Mouse (Mus musculus): Measurements from ENCODE around the gene Rars.
A peak's percentile ranks its signal among the peaks of the same experiment; 100 is the strongest.

Rars gene

GRCm38 (mm10) chr11:35769746-35770437 is 64.4 kb downstream of the Rars start:
- Histone ChIP-seq H3K9me3 (ENCODE audit: low read length) (no peaks in the 10 kb centered on the region), H3K4me1 (replicated peaks; ENCODE audit: low read depth, low read length) (peaks cover 51% of the 10 kb centered on the region), H3K27me3 (ENCODE audit: insufficient read depth, low read length) (peaks cover 4% of the 10 kb centered on the region), H3K4me3 (replicated peaks; ENCODE audit: low read length) (peak overlapping the region; percentile 96), H3K36me3 (ENCODE audit: insufficient read depth, low read length) (peaks cover 18% of the 10 kb centered on the region)
- TF ChIP-seq NANOG (IDR thresholded peaks at IDR 0.05; ENCODE audit: borderline replicate concordance, low read length) = no peak

- no peaks in the 10 kb centered on the region for H3K9me3 ChIP-seq (ENCODE audit: low read length)
- peaks cover 4% of the 10 kb centered on the region for H3K27me3 ChIP-seq (ENCODE audit: insufficient read depth, low read length)
- TF ChIP-seq CTCF (conservative IDR thresholded peaks at IDR 0.05; ENCODE audit: low read length) (no peak), NANOG (IDR thresholded peaks at IDR 0.05; ENCODE audit: borderline replicate concordance, low read length) (peak; percentile 10; the same call in 1 of the 2 replicates)
- H3K36me3 ChIP-seq (ENCODE audit: insufficient read depth, low read length) = peaks cover 18% of the 10 kb centered on the region
- peak within 1 kb of the TSS; percentile 96 for H3K4me3 ChIP-seq (replicated peaks; ENCODE audit: low read length)
- H3K4me1 ChIP-seq (replicated peaks; ENCODE audit: low read depth, low read length) = peaks cover 51% of the 10 kb centered on the region
These were observed 65.0 kb downstream of the Rars start, which contains the start of gene Pank3 for GRCm38 (mm10) chr11:35769188-35769745. Pank3 (plus strand) TSS chr11:35769484.

- TF ChIP-seq POU5F1 (IDR thresholded peaks at IDR 0.05; ENCODE audit: borderline replicate concordance, low read length) (no peak), NANOG (IDR thresholded peaks at IDR 0.05; ENCODE audit: borderline replicate concordance, low read length) (no peak), CTCF (conservative IDR thresholded peaks at IDR 0.05; ENCODE audit: low read length) (no peak)
- Histone ChIP-seq H3K36me3 (ENCODE audit: insufficient read depth, low read length) (peaks cover 7% of the 10 kb centered on the region; the same call in 1 of the 2 replicates), H3K9me3 (ENCODE audit: low read length) (no peaks in the 10 kb centered on the region), H3K4me3 (replicated peaks; ENCODE audit: low read length) (no peak overlapping the region), H3K4me1 (replicated peaks; ENCODE audit: low read depth, low read length) (peaks cover 32% of the 10 kb centered on the region), H3K27me3 (ENCODE audit: insufficient read depth, low read length) (peaks cover 11% of the 10 kb centered on the region)
These were observed 67.5 kb downstream of the Rars start for GRCm38 (mm10) chr11:35766845-35767244.

GRCm38 (mm10) chr11:35760627-35761003 is 73.7 kb downstream of the Rars start:
- H3K9me3 ChIP-seq (ENCODE audit: low read length) = no peaks in the 10 kb centered on the region
- no peak overlapping the region for H3K4me3 ChIP-seq (replicated peaks; ENCODE audit: low read length)
- no peaks in the 10 kb centered on the region for H3K36me3 ChIP-seq (ENCODE audit: insufficient read depth, low read length)
- H3K27me3 ChIP-seq (ENCODE audit: insufficient read depth, low read length) = peaks cover 27% of the 10 kb centered on the region
- H3K4me1 ChIP-seq (replicated peaks; ENCODE audit: low read depth, low read length) = peaks cover 12% of the 10 kb centered on the region
- TF ChIP-seq NANOG (IDR thresholded peaks at IDR 0.05; ENCODE audit: borderline replicate concordance, low read length) (no peak), POU5F1 (IDR thresholded peaks at IDR 0.05; ENCODE audit: borderline replicate concordance, low read length) (no peak), CTCF (conservative IDR thresholded peaks at IDR 0.05; ENCODE audit: low read length) (no peak)

- no peaks in the 10 kb centered on the region for H3K36me3 ChIP-seq (ENCODE audit: insufficient read depth, low read length)
- TF ChIP-seq POU5F1 (IDR thresholded peaks at IDR 0.05; ENCODE audit: borderline replicate concordance, low read length) (no peak), NANOG (IDR thresholded peaks at IDR 0.05; ENCODE audit: borderline replicate concordance, low read length) (no peak), CTCF (conservative IDR thresholded peaks at IDR 0.05; ENCODE audit: low read length) (no peak)
- no peaks in the 10 kb centered on the region for H3K9me3 ChIP-seq (ENCODE audit: low read length)
- peaks cover 12% of the 10 kb centered on the region for H3K4me1 ChIP-seq (replicated peaks; ENCODE audit: low read depth, low read length)
- H3K4me3 ChIP-seq (replicated peaks; ENCODE audit: low read length) = no peak overlapping the region
- H3K27me3 ChIP-seq (ENCODE audit: insufficient read depth, low read length) = peaks cover 31% of the 10 kb centered on the region
These were observed 74.2 kb downstream of the Rars start for GRCm38 (mm10) chr11:35760001-35760626.
